Mouse (Mus musculus): ENCODE measurements around the gene Cbx7. TPM values are rescaled to one million over a fixed set of nuclear protein-coding genes. Genes with fewer than 3 reads are reported as not detected.

The Cbx7 gene
- total and polyA plus RNA-seq, 3 experiments: 2.9 to 11.1 TPM; not detected in 1

- H3K27ac ChIP-seq (ENCODE audit: control insufficient read depth, low read depth, low read length): 0 out of 2 replicates have a peak overlapping the region, but pooled peaks have one; percentile 16
- H3K4me1 ChIP-seq (ENCODE audit: control insufficient read depth in 1 of 2, insufficient read depth in 2 of 2, low read length in 2 of 2): peaks cover 11 to 23% of the 10 kb centered on the region in 2 experiments
- H3K79me2 ChIP-seq (ENCODE audit: control insufficient read depth, insufficient read depth, low read length, poor library complexity): no peaks in the 10 kb centered on the region
- peak; percentile 93 for DNase-seq (ENCODE audit: low read depth, low spot score)
- no peaks in the 10 kb centered on the region for H3K9me3 ChIP-seq (replicated peaks; ENCODE audit: insufficient read depth, low read length)
- H3K36me3 ChIP-seq (ENCODE audit: control insufficient read depth in 1 of 2, insufficient read depth in 2 of 2, low read length in 2 of 2): peaks cover 0 to 8% of the 10 kb centered on the region in 2 experiments; a peak in 2 of 4 replicates
- peak overlapping the region; percentile 75 for H3K9ac ChIP-seq (ENCODE audit: control insufficient read depth, low read depth, low read length, poor library complexity, severe bottlenecking)
- peak overlapping the region; percentile 65 to 73 for H3K4me3 ChIP-seq (ENCODE audit: control insufficient read depth in 1 of 2, insufficient read depth in 1 of 2, low read depth in 2 of 2, low read length in 2 of 2)
- H3K27me3 ChIP-seq (ENCODE audit: control insufficient read depth in 1 of 2, insufficient read depth in 2 of 2, low read length in 2 of 2): no peaks in the 10 kb centered on the region
- no peak for TF ChIP-seq GATA1 (IDR thresholded peaks at IDR 0.05; ENCODE audit: low read depth, low read length)
- TF ChIP-seq NRF1 (IDR thresholded peaks at IDR 0.05; ENCODE audit: insufficient read depth, low read depth, low read length, poor library complexity, severe bottlenecking): peak; percentile 80
- no peak for TF ChIP-seq USF1 (IDR thresholded peaks at IDR 0.05; ENCODE audit: low read depth, low read length)
- peak; percentile 48 for TF ChIP-seq NELFE (IDR thresholded peaks at IDR 0.05; ENCODE audit: low read depth, low read length)
- peak; percentile 54; the same call in 1 of the 2 replicates for TF ChIP-seq HCFC1 (IDR thresholded peaks at IDR 0.05; ENCODE audit: low read depth, low read length)
- TF ChIP-seq EP300 (IDR thresholded peaks at IDR 0.05; ENCODE audit: low read depth in 1 of 2, low read length in 2 of 2): no peak
- peak; percentile 52; the same call in 1 of the 2 replicates for TF ChIP-seq MXI1 (IDR thresholded peaks at IDR 0.05; ENCODE audit: low read depth, low read length)
- peak; percentile 52 to 61; a peak in 2 of 4 replicates for TF ChIP-seq POLR2A (IDR thresholded peaks at IDR 0.05; ENCODE audit: control insufficient read depth in 1 of 2, insufficient read depth in 1 of 2, low read depth in 1 of 2, low read length in 2 of 2, poor library complexity in 1 of 2)
- TF ChIP-seq CTCF (IDR thresholded peaks at IDR 0.05 in 2 of 3, conservative IDR thresholded peaks at IDR 0.05 in 1 of 3; ENCODE audit: control insufficient read depth in 1 of 3, insufficient read depth in 1 of 3, low read depth in 2 of 3, low read length in 3 of 3, poor library complexity in 1 of 3, severe bottlenecking in 1 of 3): no peak
Measured at GRCm38 (mm10) chr15:79932323-79932987, 38.5 kb downstream of the Cbx7 start.

GRCm38 (mm10) chr15:79931496-79932141 is 39.3 kb downstream of the Cbx7 start:
- Histone ChIP-seq H3K27ac (ENCODE audit: control insufficient read depth, low read depth, low read length) (no peak overlapping the region), H3K4me1 (ENCODE audit: control insufficient read depth in 1 of 2, insufficient read depth in 2 of 2, low read length in 2 of 2) (peaks cover 11 to 28% of the 10 kb centered on the region in 2 experiments), H3K79me2 (ENCODE audit: control insufficient read depth, insufficient read depth, low read length, poor library complexity) (no peaks in the 10 kb centered on the region; the same call in 1 of the 2 replicates), H3K27me3 (ENCODE audit: control insufficient read depth in 1 of 2, insufficient read depth in 2 of 2, low read length in 2 of 2) (no peaks in the 10 kb centered on the region), H3K4me3 (ENCODE audit: control insufficient read depth in 1 of 2, insufficient read depth in 1 of 2, low read depth in 2 of 2, low read length in 2 of 2) (peak overlapping the region; percentile 65 to 73), H3K36me3 (ENCODE audit: control insufficient read depth in 1 of 2, insufficient read depth in 2 of 2, low read length in 2 of 2) (peaks cover 0 to 10% of the 10 kb centered on the region in 2 experiments; a peak in 2 of 4 replicates), H3K9me3 (replicated peaks; ENCODE audit: insufficient read depth, low read length) (no peaks in the 10 kb centered on the region), H3K9ac (ENCODE audit: control insufficient read depth, low read depth, low read length, poor library complexity, severe bottlenecking) (no peak overlapping the region)
- DNase-seq (ENCODE audit: low read depth, low spot score): no peak
- TF ChIP-seq EP300 (IDR thresholded peaks at IDR 0.05; ENCODE audit: low read depth in 1 of 2, low read length in 2 of 2) (no peak), POLR2A (IDR thresholded peaks at IDR 0.05; ENCODE audit: control insufficient read depth in 1 of 2, insufficient read depth in 1 of 2, low read depth in 1 of 2, low read length in 2 of 2, poor library complexity in 1 of 2) (no peak; a peak in 1 of 4 replicates), MAX (IDR thresholded peaks at IDR 0.05; ENCODE audit: low read length) (no peak), ZNF384 (IDR thresholded peaks at IDR 0.05; ENCODE audit: low read depth, low read length) (no peak), UBTF (IDR thresholded peaks at IDR 0.05; ENCODE audit: borderline replicate concordance, insufficient read depth, low read depth, low read length) (no peak), POLR2AphosphoS2 (IDR thresholded peaks at IDR 0.05; ENCODE audit: low read length) (no peak), E2F4 (IDR thresholded peaks at IDR 0.05; ENCODE audit: borderline replicate concordance, low read depth, low read length) (no peak), USF2 (IDR thresholded peaks at IDR 0.05; ENCODE audit: borderline replicate concordance in 1 of 2, insufficient read depth in 1 of 2, low read depth in 1 of 2, low read length in 2 of 2) (no peak), TBP (IDR thresholded peaks at IDR 0.05; ENCODE audit: low read depth, low read length) (no peak), USF1 (IDR thresholded peaks at IDR 0.05; ENCODE audit: low read depth, low read length) (no peak), MYB (IDR thresholded peaks at IDR 0.05; ENCODE audit: low read depth, low read length) (no peak), ZKSCAN1 (IDR thresholded peaks at IDR 0.05; ENCODE audit: low read depth, low read length) (no peak), JUND (IDR thresholded peaks at IDR 0.05; ENCODE audit: low read depth, low read length) (no peak)

Data from MEL (cell line).